22 mouse cellular contexts compared by ENCODE assay signal in genomic region chr12:79745225-79745624, GRCm38 (mm10).
DNase-seq lines count a peak whose midpoint lies in the region; ATAC-seq lines count a peak whose summit lies in the region.
"Had no signal": no experiment of that assay in that cellular context is flagged by ENCODE, and none has a peak within 500 bp of the region (broad histone marks: within the 10 kb centered on the region; RNA-seq: fewer than 3 reads in every experiment).

No protein-coding gene starts in this region.

- no peak for DNase-seq in hindbrain, embryonic 10.5 days (ENCODE audit: low spot score)
- no peak for DNase-seq in hindbrain, embryonic 14.5 days (ENCODE audit: low spot score)
- no peak for DNase-seq in lung, postnatal 25 days (ENCODE audit: low spot score)
- DNase-seq in cerebellum, postnatal 25 days: no peak
- DNase-seq in MN1 (ENCODE audit: low spot score): no peak
- DNase-seq: adrenal gland, postnatal 14 days; cerebellum, adult 11 months; cerebellum, postnatal 10 days; heart, postnatal 14 days; kidney, adult 9 months; kidney, postnatal 4 days; lung, postnatal 14 days; retina, postnatal 1 day; right cerebral cortex, postnatal 4 days; thymus, adult 18-20 months; thymus, postnatal 4 days had no signal

- peaks cover 68% of the 10 kb centered on the region for H3K4me1 ChIP-seq in hindbrain, embryonic 10.5 days (replicated peaks)
- H3K4me1 ChIP-seq in hindbrain, embryonic 14.5 days (replicated peaks; ENCODE audit: control insufficient read depth, insufficient read depth, low read length): peaks cover 19% of the 10 kb centered on the region
- peaks cover 40% of the 10 kb centered on the region for H3K4me1 ChIP-seq in lung, embryonic 16.5 days (replicated peaks; ENCODE audit: control insufficient read depth, insufficient read depth, low read length)
- peaks cover 21% of the 10 kb centered on the region for H3K4me1 ChIP-seq in intestine, embryonic 16.5 days (ENCODE audit: control insufficient read depth, insufficient read depth, low read length)

- no peak for ATAC-seq in hindbrain, embryonic 14.5 days (ENCODE audit: low FRiP score)
- ATAC-seq in lung, embryonic 16.5 days (ENCODE audit: low read depth): no peak
- no peak for ATAC-seq in intestine, embryonic 16.5 days
- ATAC-seq: hindbrain, postnatal 0 days had no signal

- H3K36me3 ChIP-seq in hindbrain, embryonic 10.5 days: no peaks in the 10 kb centered on the region
- no peaks in the 10 kb centered on the region for H3K36me3 ChIP-seq in hindbrain, embryonic 14.5 days (replicated peaks; ENCODE audit: control insufficient read depth, insufficient read depth)
- H3K36me3 ChIP-seq in lung, embryonic 16.5 days (ENCODE audit: control insufficient read depth, insufficient read depth, low read length): no peaks in the 10 kb centered on the region
- H3K36me3 ChIP-seq in intestine, embryonic 16.5 days (ENCODE audit: control insufficient read depth, insufficient read depth, low read length): no peaks in the 10 kb centered on the region
- H3K36me3 ChIP-seq: forebrain, embryonic 12.5 days; heart, embryonic 12.5 days had no signal

- H3K4me2 ChIP-seq in hindbrain, embryonic 14.5 days (replicated peaks): no peak overlapping the region
- no peak overlapping the region for H3K4me2 ChIP-seq in lung, embryonic 16.5 days (ENCODE audit: low read depth, low read length)
- H3K4me2 ChIP-seq in intestine, embryonic 16.5 days (ENCODE audit: low read depth, low read length): no peak overlapping the region
- H3K4me2 ChIP-seq: forebrain, embryonic 12.5 days; heart, embryonic 12.5 days had no signal

- H3K9ac ChIP-seq in hindbrain, embryonic 14.5 days: no peak overlapping the region
- H3K9ac ChIP-seq in lung, embryonic 16.5 days (ENCODE audit: low read length): no peak overlapping the region
- H3K9ac ChIP-seq in intestine, embryonic 16.5 days (ENCODE audit: low read depth, low read length): no peak overlapping the region
- H3K9ac ChIP-seq: forebrain, embryonic 12.5 days; heart, embryonic 12.5 days; liver, embryonic 14.5 days had no signal

- no peaks in the 10 kb centered on the region for H3K9me3 ChIP-seq in hindbrain, embryonic 10.5 days
- H3K9me3 ChIP-seq in hindbrain, embryonic 14.5 days (ENCODE audit: control insufficient read depth, low read length): no peaks in the 10 kb centered on the region
- no peaks in the 10 kb centered on the region for H3K9me3 ChIP-seq in lung, embryonic 16.5 days (ENCODE audit: control insufficient read depth, low read length)
- no peaks in the 10 kb centered on the region for H3K9me3 ChIP-seq in intestine, embryonic 16.5 days (ENCODE audit: control insufficient read depth, low read length)
- H3K9me3 ChIP-seq: forebrain, embryonic 12.5 days; heart, embryonic 12.5 days had no signal

- 0 out of 2 replicates have a peak overlapping the region, but pooled peaks have one; percentile 67 for H3K27ac ChIP-seq in hindbrain, embryonic 10.5 days
- no peak overlapping the region for H3K27ac ChIP-seq in hindbrain, embryonic 14.5 days
- 0 out of 2 replicates have a peak overlapping the region, but pooled peaks have one; percentile 15 for H3K27ac ChIP-seq in lung, embryonic 16.5 days (ENCODE audit: low read length)
- H3K27ac ChIP-seq in intestine, embryonic 16.5 days (ENCODE audit: low read length): peak overlapping the region; percentile 2; the same call in 1 of the 2 replicates
- H3K27ac ChIP-seq: forebrain, embryonic 12.5 days; hindbrain, postnatal 0 days; liver, embryonic 14.5 days had no signal

- peaks cover 9% of the 10 kb centered on the region; the same call in 1 of the 2 replicates for H3K27me3 ChIP-seq in hindbrain, embryonic 10.5 days (ENCODE audit: insufficient read depth, poor library complexity, severe bottlenecking)
- no peaks in the 10 kb centered on the region for H3K27me3 ChIP-seq in hindbrain, embryonic 14.5 days (ENCODE audit: control insufficient read depth, insufficient read depth, low read length)
- H3K27me3 ChIP-seq in lung, embryonic 16.5 days (ENCODE audit: control insufficient read depth, insufficient read depth, low read depth, low read length): no peaks in the 10 kb centered on the region
- H3K27me3 ChIP-seq in intestine, embryonic 16.5 days (replicated peaks; ENCODE audit: control insufficient read depth, insufficient read depth, low read length): no peaks in the 10 kb centered on the region
- H3K27me3 ChIP-seq: forebrain, embryonic 12.5 days; heart, embryonic 12.5 days had no signal

- 84% methylated on average over 5 of the region's 5 CpGs for WGBS in hindbrain, embryonic 10.5 days
- WGBS in hindbrain, embryonic 14.5 days: 73% methylated on average over 5 of the region's 5 CpGs
- WGBS in lung, embryonic 16.5 days: 54% methylated on average over 5 of the region's 5 CpGs
- 45% methylated on average over 5 of the region's 5 CpGs for WGBS in intestine, embryonic 16.5 days

- no peak overlapping the region for H3K4me3 ChIP-seq in hindbrain, embryonic 10.5 days
- no peak overlapping the region for H3K4me3 ChIP-seq in hindbrain, embryonic 14.5 days (replicated peaks; ENCODE audit: low read length)
- H3K4me3 ChIP-seq in lung, embryonic 16.5 days (ENCODE audit: low read length): no peak overlapping the region
- H3K4me3 ChIP-seq in intestine, embryonic 16.5 days (ENCODE audit: low read length): no peak overlapping the region
- H3K4me3 ChIP-seq: forebrain, embryonic 12.5 days; heart, embryonic 12.5 days had no signal
